Mouse (Mus musculus): ENCODE data around the gene Armc9. TPM values are rescaled to one million over a fixed set of nuclear protein-coding genes. Genes with fewer than 3 reads are reported as not detected.

Armc9 gene
- polyA plus RNA-seq, 1 experiment from 2014 or later = 38.7 TPM

DNA sequence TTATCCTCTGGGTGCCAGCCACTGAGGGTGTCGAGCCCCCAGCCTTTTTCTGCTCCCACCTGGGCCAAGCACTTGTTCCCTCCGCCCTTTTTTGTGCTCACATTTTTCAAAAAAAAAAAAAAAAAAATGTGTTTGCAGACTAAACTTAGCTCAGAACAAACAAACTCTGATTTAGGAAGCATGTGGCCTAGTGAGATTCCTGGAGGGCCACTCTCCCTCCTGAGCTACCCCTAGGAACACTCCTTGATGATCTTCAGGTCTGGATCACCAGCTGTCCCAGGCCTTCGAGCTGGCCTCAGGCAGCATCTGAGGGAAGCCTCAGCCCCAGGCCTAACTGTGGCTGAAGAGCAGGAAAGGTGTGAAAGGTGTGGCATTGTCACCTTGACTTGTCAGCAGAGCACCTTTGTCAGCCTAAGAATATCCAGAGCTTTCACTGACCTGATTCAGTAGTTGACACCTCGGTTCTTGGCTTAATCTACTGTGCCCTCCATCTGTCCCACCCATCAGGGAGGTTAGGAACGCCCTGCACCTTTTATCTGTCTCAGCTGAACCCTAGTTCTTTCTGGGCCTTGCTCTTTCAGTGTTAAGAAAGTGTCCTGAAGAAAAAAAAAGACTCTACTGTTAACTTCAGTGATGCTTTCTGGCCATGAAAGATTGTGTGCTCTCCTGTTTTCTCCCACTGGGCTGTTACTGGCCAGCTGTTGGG, 27.6 kb downstream of the Armc9 start:
- Histone ChIP-seq H3K4me3 (no peak overlapping the region), H3K36me3 (replicated peaks) (peaks cover 36% of the 10 kb centered on the region), H3K9me3 (no peaks in the 10 kb centered on the region), H3K27ac (no peak overlapping the region), H3K4me1 (no peaks in the 10 kb centered on the region), H3K27me3 (ENCODE audit: poor library complexity, severe bottlenecking) (no peaks in the 10 kb centered on the region)
- 90% methylated on average over 5 of the region's 5 CpGs for WGBS
- DNase-seq (ENCODE audit: extremely low spot score, low spot score) = no peak

DNA sequence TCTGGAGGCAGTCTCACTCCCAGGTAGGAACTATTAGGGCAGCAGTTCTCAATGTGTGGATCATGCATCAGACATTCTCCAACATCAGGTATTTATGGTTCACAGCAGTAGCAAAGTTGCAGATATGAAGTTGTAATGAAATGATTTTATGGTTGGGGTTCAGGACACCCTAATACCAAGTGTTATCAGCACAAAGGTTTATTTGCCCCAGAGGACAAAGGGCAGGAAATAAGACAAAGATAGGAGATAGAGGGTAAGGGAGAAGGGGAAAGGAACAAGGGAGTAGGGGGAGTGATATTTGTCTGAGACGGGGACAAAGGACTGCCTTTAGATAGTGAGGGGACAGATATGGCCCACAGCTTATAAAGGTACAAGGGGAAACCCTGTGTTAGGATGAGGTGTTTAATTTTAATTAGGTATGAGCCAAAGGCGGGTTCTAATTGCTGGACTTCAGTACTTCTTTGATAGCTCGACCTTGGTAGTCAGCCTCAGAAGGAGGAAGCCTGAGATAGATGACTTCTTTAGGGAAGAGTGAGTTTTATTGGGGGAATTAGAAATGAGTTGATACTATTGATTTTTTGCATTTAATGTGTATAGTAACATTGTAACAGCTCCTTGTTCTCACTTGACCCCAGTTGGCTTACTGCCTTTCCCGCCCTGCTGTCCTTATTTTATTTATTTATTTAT, 29.1 kb downstream of the Armc9 start:
- H3K27ac ChIP-seq = no peak overlapping the region
- H3K4me3 ChIP-seq = no peak overlapping the region
- no peaks in the 10 kb centered on the region for H3K27me3 ChIP-seq (ENCODE audit: poor library complexity, severe bottlenecking)
- H3K36me3 ChIP-seq (replicated peaks) = peaks cover 22% of the 10 kb centered on the region
- no peak for DNase-seq (ENCODE audit: extremely low spot score, low spot score)
- WGBS = 90% methylated on average over 4 of the region's 4 CpGs
- no peaks in the 10 kb centered on the region for H3K4me1 ChIP-seq
- H3K9me3 ChIP-seq = no peaks in the 10 kb centered on the region

DNA sequence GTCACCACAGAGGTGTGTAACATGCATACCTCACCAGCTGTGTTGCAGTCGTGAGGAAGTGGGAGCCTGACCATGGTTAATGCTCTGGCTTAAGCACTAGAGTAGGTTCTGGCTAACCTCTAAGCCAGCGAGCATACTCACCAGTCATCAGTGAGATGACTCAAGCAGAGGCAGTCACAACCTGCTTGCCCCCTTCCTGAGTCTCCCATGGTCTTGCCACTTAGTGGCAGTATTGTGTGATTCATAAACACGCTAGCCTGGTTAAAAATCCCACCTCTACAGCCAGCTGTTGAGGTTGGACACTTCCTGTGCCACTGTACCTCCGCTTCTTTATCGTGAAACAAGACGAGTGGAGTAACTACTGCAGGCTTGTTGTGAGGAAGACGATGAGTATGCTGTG, 32.2 kb downstream of the Armc9 start:
- DNase-seq (ENCODE audit: extremely low spot score, low spot score) = no peak
- H3K36me3 ChIP-seq (replicated peaks) = peaks cover 26% of the 10 kb centered on the region
- H3K4me3 ChIP-seq = no peak overlapping the region
- no peaks in the 10 kb centered on the region for H3K4me1 ChIP-seq
- H3K27me3 ChIP-seq (ENCODE audit: poor library complexity, severe bottlenecking) = no peaks in the 10 kb centered on the region
- 94% methylated on average over 7 of the region's 7 CpGs for WGBS
- H3K27ac ChIP-seq = no peak overlapping the region
- no peaks in the 10 kb centered on the region for H3K9me3 ChIP-seq

DNA sequence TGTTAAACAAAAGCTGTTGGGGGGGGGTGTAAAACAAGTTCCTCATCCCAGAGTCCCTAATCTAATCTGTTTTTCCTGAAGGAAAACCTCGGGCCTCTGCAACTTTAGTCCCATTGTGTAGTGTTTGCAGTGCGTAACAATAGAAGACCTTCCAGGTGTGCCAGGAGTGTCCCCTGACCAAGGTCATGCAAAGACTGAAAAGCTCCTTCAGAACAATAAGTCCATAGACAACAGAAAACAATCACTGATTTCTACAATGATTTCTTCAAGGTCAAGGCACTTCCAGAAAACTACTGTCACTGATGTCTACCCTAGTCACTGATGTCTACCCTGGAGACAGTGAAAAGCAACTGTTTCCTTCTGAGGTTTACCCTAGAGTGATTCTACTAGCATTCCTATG, 33.3 kb downstream of the Armc9 start:
- peaks cover 22% of the 10 kb centered on the region for H3K36me3 ChIP-seq (replicated peaks)
- no peak overlapping the region for H3K4me3 ChIP-seq
- H3K27ac ChIP-seq = no peak overlapping the region
- no peaks in the 10 kb centered on the region for H3K9me3 ChIP-seq
- H3K4me1 ChIP-seq = no peaks in the 10 kb centered on the region
- 67% methylated on average over 2 of the region's 2 CpGs for whole genome bisulfite sequencing
- H3K27me3 ChIP-seq (ENCODE audit: poor library complexity, severe bottlenecking) = no peaks in the 10 kb centered on the region
- DNase-seq (ENCODE audit: extremely low spot score, low spot score) = no peak

DNA sequence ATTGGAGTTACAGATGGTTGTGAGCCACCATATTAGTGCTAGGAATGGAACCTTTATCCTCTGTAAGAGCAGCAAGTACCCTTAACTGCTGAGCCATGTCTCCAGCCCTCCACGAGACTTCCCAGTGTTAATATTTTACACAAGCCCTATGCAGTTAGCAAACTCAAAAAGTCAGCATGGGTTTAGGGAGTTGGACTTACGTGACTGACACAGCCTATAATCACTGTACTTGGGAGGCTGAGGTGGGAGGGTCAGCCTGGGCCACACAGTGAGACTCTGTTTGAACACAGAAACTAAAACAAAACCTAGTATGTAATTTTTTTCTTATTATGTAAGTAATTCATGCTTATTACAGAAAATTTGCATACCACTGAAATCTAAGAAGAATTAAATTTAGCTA, 33.7 kb downstream of the Armc9 start:
- no peak overlapping the region for H3K4me3 ChIP-seq
- no peaks in the 10 kb centered on the region for H3K27me3 ChIP-seq (ENCODE audit: poor library complexity, severe bottlenecking)
- peaks cover 20% of the 10 kb centered on the region for H3K36me3 ChIP-seq (replicated peaks)
- DNase-seq (ENCODE audit: extremely low spot score, low spot score) = no peak
- no peak overlapping the region for H3K27ac ChIP-seq
- no peaks in the 10 kb centered on the region for H3K9me3 ChIP-seq
- WGBS = 89% methylated on average over 2 of the region's 2 CpGs
- no peaks in the 10 kb centered on the region for H3K4me1 ChIP-seq

DNA sequence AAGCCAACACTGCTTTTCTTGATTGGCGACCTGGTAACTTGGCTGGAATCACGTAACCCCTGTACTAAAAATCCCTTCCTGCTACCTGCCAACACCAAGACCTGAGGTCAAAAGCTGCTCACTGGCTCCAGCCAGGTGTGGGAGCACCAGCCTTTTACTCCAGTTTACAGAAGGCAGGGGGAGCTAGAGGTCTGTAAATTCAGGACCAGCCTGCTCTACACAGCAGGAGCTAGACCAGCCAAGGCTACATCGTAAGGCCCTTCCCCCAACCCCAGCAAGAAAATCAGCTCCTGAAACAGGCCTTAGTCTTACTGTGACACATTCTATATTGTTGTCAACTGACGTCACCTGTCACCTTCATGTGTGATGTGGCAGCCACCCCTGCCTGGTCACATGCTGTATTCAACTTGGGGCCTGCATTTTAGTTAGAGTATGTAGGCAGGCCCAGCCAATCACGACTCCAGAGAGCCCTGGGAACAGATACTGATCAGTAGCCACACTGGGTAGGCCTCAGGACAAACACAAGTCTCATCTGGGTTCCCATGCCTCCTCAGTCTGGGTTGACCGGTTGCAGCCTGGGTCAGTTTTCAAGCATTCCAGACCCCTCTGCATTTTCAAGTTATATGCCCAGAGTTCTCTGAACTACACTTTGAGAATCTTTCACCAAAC, 34.6 kb downstream of the Armc9 start:
- H3K4me3 ChIP-seq = no peak overlapping the region
- WGBS = 87% methylated on average over 6 of the region's 6 CpGs
- DNase-seq (ENCODE audit: extremely low spot score, low spot score) = no peak
- H3K27me3 ChIP-seq (ENCODE audit: poor library complexity, severe bottlenecking) = no peaks in the 10 kb centered on the region
- no peak overlapping the region for H3K27ac ChIP-seq
- H3K9me3 ChIP-seq = no peaks in the 10 kb centered on the region
- no peaks in the 10 kb centered on the region for H3K4me1 ChIP-seq
- peaks cover 26% of the 10 kb centered on the region for H3K36me3 ChIP-seq (replicated peaks)

DNA sequence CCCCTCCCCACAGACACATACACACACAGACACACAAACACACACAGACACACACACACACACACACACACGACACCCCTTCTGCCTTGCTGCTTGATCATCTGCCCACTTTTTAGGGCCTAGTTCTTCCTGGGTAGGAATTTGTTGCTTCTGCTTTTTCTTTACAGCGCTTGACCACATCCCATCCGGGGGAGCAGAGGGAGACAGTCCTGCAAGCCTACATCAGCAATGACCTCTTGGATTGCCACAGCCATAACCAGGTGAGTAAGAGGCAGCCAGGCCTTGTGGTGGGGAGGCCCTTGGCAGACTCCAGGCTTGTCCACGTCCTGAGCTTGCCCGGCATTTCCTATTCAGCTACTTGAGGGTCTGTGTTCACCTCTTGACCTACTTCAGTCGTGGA, 36.3 kb downstream of the Armc9 start:
- no peaks in the 10 kb centered on the region for H3K9me3 ChIP-seq
- no peak for DNase-seq (ENCODE audit: extremely low spot score, low spot score)
- peaks cover 38% of the 10 kb centered on the region for H3K36me3 ChIP-seq (replicated peaks)
- H3K27me3 ChIP-seq (ENCODE audit: poor library complexity, severe bottlenecking) = no peaks in the 10 kb centered on the region
- WGBS = 89% methylated on average over 6 of the region's 6 CpGs
- no peak overlapping the region for H3K27ac ChIP-seq
- no peaks in the 10 kb centered on the region for H3K4me1 ChIP-seq
- H3K4me3 ChIP-seq = no peak overlapping the region

DNA sequence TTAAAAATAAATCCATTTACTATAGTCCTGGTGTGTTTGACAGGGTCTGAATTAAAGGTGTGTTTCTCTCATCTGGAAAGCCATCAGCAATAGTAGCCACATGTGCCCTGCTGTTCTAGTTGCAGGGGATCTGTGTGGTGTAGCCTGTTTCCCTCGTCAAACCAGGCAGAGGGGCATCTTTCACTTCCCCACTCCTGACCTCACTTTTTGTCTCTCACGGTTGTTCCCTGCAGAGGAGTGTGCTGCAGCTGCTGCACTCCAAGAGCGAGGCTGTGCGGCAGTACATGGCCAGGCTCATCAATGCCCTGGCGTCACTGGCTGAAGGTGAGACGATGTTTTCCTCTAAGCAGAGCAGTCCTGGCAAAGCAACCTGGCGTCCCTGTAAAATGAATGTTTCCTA, 39.5 kb downstream of the Armc9 start:
- no peak overlapping the region for H3K4me3 ChIP-seq
- H3K27me3 ChIP-seq (ENCODE audit: poor library complexity, severe bottlenecking) = no peaks in the 10 kb centered on the region
- no peak for DNase-seq (ENCODE audit: extremely low spot score, low spot score)
- H3K4me1 ChIP-seq = no peaks in the 10 kb centered on the region
- H3K36me3 ChIP-seq (replicated peaks) = peaks cover 65% of the 10 kb centered on the region
- WGBS = 87% methylated on average over 7 of the region's 7 CpGs
- no peak overlapping the region for H3K27ac ChIP-seq
- no peaks in the 10 kb centered on the region for H3K9me3 ChIP-seq

DNA sequence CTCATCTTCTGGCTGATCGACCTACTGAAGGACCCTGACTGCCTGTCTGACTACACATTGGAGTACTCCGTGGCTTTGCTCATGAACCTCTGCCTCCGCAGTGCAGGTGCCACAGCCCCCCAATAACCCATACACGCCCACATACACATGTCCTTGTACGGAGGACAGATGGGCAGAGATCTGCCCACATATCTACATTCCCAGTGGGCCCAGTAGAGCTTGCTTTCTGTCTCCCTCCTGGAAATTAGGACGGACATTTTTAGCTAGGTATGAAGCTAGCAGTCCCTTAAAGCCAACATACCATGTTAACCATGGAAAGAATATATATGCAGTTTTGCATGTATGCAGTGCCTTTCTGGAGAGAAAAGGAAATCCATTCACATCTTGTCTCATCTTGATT, 43.7 kb downstream of the Armc9 start:
- 91% methylated on average over 6 of the region's 6 CpGs for WGBS
- H3K27ac ChIP-seq = no peak overlapping the region
- H3K27me3 ChIP-seq (ENCODE audit: poor library complexity, severe bottlenecking) = no peaks in the 10 kb centered on the region
- peaks cover 92% of the 10 kb centered on the region for H3K36me3 ChIP-seq (replicated peaks)
- no peaks in the 10 kb centered on the region for H3K4me1 ChIP-seq
- no peak for DNase-seq (ENCODE audit: extremely low spot score, low spot score)
- H3K4me3 ChIP-seq = no peak overlapping the region
- no peaks in the 10 kb centered on the region for H3K9me3 ChIP-seq

DNA sequence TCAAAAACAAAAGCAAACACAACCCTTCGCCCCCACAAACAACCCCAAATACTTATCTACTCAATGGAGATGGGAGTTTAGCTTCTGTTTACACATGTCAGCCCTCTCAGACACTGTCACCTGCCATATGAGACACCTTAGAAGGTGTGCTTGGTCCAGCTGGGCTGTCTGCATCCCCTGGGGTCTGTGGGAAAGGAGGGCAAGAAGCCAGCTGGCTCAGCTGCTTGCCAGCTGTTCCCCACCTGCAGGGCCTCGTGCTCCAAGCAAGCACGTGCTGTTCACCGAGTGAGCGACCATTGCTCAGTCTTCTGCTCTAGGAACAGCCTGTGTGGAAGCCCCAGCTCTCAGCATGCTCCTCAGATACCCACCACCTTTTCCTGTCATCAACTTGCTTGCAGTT, 44.4 kb downstream of the Armc9 start:
- Histone ChIP-seq H3K36me3 (replicated peaks) (peaks cover 95% of the 10 kb centered on the region), H3K9me3 (no peaks in the 10 kb centered on the region), H3K4me1 (no peaks in the 10 kb centered on the region), H3K27me3 (ENCODE audit: poor library complexity, severe bottlenecking) (no peaks in the 10 kb centered on the region), H3K27ac (no peak overlapping the region), H3K4me3 (no peak overlapping the region)
- 90% methylated on average over 5 of the region's 5 CpGs for WGBS
- no peak for DNase-seq (ENCODE audit: extremely low spot score, low spot score)

DNA sequence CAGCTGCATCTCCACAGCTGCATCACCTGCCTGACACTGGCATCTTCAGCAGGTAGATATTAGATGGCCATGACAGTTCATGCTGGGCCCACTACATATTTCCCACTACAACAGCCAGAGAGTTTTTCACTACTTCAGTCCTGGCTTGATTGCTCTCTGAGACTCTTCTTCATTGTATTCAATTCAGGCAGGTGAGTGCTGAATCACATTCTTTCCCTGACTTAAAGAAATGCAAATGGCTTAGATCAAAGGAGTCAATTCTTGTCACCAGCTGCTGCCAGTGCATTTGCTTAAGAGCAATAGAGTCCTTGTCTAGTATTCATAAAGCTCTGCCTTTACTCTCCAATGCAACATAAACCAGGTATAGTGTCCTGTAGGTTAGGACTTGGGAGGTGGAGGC, 46.7 kb downstream of the Armc9 start:
- Histone ChIP-seq H3K27ac (no peak overlapping the region), H3K27me3 (ENCODE audit: poor library complexity, severe bottlenecking) (no peaks in the 10 kb centered on the region), H3K9me3 (no peaks in the 10 kb centered on the region), H3K36me3 (replicated peaks) (peaks cover 96% of the 10 kb centered on the region), H3K4me3 (no peak overlapping the region), H3K4me1 (no peaks in the 10 kb centered on the region)
- no peak for DNase-seq (ENCODE audit: extremely low spot score, low spot score)

DNA sequence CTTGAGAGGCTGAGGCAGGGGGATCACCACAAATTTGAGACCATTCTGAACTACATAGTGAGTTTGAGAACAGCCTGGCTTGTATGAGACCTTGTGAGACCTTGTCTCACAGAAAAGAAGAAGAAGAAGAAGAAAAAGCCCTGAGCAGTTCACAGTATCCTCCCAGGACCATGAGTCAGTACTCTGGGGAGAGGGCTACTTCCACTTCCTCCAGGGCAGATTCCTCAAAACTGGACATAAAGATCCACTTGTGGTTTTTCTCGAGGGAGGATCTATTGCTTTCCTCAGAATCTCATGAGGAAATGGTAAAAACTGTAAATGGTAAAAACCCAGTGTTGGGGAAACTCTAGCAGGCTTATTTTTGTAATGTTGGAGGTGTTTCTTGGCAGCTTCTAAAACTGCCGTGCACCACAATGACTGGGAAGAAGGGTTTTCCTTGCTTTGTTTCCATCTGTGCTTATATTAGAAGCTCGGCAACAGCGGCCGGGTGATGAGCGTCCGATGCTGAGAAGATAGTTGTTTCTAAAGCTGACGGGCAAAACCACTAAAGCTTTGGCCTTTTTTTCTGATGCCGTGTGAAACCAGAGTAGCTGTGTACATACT, 48.1 kb downstream of the Armc9 start:
- Histone ChIP-seq H3K27me3 (ENCODE audit: poor library complexity, severe bottlenecking) (no peaks in the 10 kb centered on the region), H3K4me3 (no peak overlapping the region), H3K36me3 (replicated peaks) (peaks cover 91% of the 10 kb centered on the region), H3K4me1 (no peaks in the 10 kb centered on the region), H3K9me3 (no peaks in the 10 kb centered on the region), H3K27ac (no peak overlapping the region)
- no peak for DNase-seq (ENCODE audit: extremely low spot score, low spot score)
- 92% methylated on average over 9 of the region's 9 CpGs for WGBS

DNA sequence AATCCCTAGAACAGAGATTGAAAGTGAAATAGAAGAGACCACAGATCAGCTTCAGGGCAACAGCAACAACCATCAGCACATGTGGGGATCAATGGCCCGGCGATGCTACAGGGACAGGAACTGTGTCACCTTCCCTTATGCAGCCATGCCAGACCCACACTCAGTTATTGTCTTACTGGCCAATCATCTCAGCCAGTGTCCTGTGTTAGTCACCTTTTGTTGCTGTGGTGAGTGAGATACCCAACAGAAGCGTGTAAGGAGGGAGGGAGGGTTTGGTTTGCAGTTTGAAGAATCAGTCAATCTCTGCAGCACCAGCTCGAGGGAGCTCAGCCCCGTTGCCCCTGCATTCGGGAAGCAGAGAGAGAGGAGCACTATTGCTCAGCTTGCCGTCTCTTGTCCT, 56.1 kb downstream of the Armc9 start:
- Histone ChIP-seq H3K36me3 (replicated peaks) (peaks cover 76% of the 10 kb centered on the region), H3K4me3 (no peak overlapping the region), H3K9me3 (no peaks in the 10 kb centered on the region), H3K27me3 (ENCODE audit: poor library complexity, severe bottlenecking) (no peaks in the 10 kb centered on the region), H3K4me1 (no peaks in the 10 kb centered on the region), H3K27ac (no peak overlapping the region)
- whole genome bisulfite sequencing = 85% methylated on average over 7 of the region's 7 CpGs
- DNase-seq (ENCODE audit: extremely low spot score, low spot score) = no peak
